Mouse (Mus musculus): Measurements from ENCODE around the gene Clec2l. TPM values are rescaled to one million over a fixed set of nuclear protein-coding genes. Genes with fewer than 3 reads are reported as not detected.

Gene Clec2l
- polyA plus RNA-seq, 1 experiment from 2014 or later: 1.0 TPM

GRCm38 (mm10) chr6:38676723-38677122 lies 13.9 kb downstream of the Clec2l start:
- ATAC-seq (ENCODE audit: insufficient number of reproducible peaks, low FRiP score, low TSS enrichment, low read depth) (no peak), DNase-seq (ENCODE audit: low spot score) (no peak)
- no peaks in the 10 kb centered on the region for H3K9me3 ChIP-seq (ENCODE audit: control insufficient read depth, low read length)
- no peak overlapping the region for H3K4me3 ChIP-seq (ENCODE audit: low read depth, low read length)
- no peaks in the 10 kb centered on the region for H3K27me3 ChIP-seq (ENCODE audit: control insufficient read depth, insufficient read depth, low read length)
- no peaks in the 10 kb centered on the region for H3K4me1 ChIP-seq (ENCODE audit: control insufficient read depth, insufficient read depth, low read length)
- H3K4me2 ChIP-seq (ENCODE audit: low read depth, severe bottlenecking): no peak overlapping the region
- 81% methylated on average over 14 of the region's 14 CpGs for WGBS
- H3K27ac ChIP-seq (replicated peaks; ENCODE audit: low read depth, low read length): no peak overlapping the region
- no peak overlapping the region for H3K9ac ChIP-seq (ENCODE audit: low read length)
- H3K36me3 ChIP-seq (ENCODE audit: control insufficient read depth, insufficient read depth, low read length): no peaks in the 10 kb centered on the region

GRCm38 (mm10) chr6:38677629-38678028 lies 14.8 kb downstream of the Clec2l start:
- H3K4me3 ChIP-seq (ENCODE audit: low read depth, low read length): no peak overlapping the region
- no peaks in the 10 kb centered on the region for H3K4me1 ChIP-seq (ENCODE audit: control insufficient read depth, insufficient read depth, low read length)
- H3K4me2 ChIP-seq (ENCODE audit: low read depth, severe bottlenecking): no peak overlapping the region
- H3K9ac ChIP-seq (ENCODE audit: low read length): no peak overlapping the region
- H3K9me3 ChIP-seq (ENCODE audit: control insufficient read depth, low read length): no peaks in the 10 kb centered on the region
- no peak for DNase-seq (ENCODE audit: low spot score)
- no peak overlapping the region for H3K27ac ChIP-seq (replicated peaks; ENCODE audit: low read depth, low read length)
- H3K36me3 ChIP-seq (ENCODE audit: control insufficient read depth, insufficient read depth, low read length): no peaks in the 10 kb centered on the region
- no peaks in the 10 kb centered on the region for H3K27me3 ChIP-seq (ENCODE audit: control insufficient read depth, insufficient read depth, low read length)
- 73% methylated on average over 9 of the region's 9 CpGs for WGBS
- ATAC-seq (ENCODE audit: insufficient number of reproducible peaks, low FRiP score, low TSS enrichment, low read depth): no peak

GRCm38 (mm10) chr6:38682532-38682931 lies 19.7 kb downstream of the Clec2l start:
- H3K4me2 ChIP-seq (ENCODE audit: low read depth, severe bottlenecking): no peak overlapping the region
- no peaks in the 10 kb centered on the region for H3K36me3 ChIP-seq (ENCODE audit: control insufficient read depth, insufficient read depth, low read length)
- no peak overlapping the region for H3K27ac ChIP-seq (replicated peaks; ENCODE audit: low read depth, low read length)
- no peak for DNase-seq (ENCODE audit: low spot score)
- H3K4me1 ChIP-seq (ENCODE audit: control insufficient read depth, insufficient read depth, low read length): no peaks in the 10 kb centered on the region
- H3K4me3 ChIP-seq (ENCODE audit: low read depth, low read length): no peak overlapping the region
- no peak overlapping the region for H3K9ac ChIP-seq (ENCODE audit: low read length)
- H3K9me3 ChIP-seq (ENCODE audit: control insufficient read depth, low read length): no peaks in the 10 kb centered on the region
- no peak for ATAC-seq (ENCODE audit: insufficient number of reproducible peaks, low FRiP score, low TSS enrichment, low read depth)
- H3K27me3 ChIP-seq (ENCODE audit: control insufficient read depth, insufficient read depth, low read length): no peaks in the 10 kb centered on the region
- 74% methylated on average over 2 of the region's 2 CpGs for WGBS

GRCm38 (mm10) chr6:38687216-38687615 lies 24.3 kb downstream of the Clec2l start:
- DNase-seq (ENCODE audit: low spot score): peak; percentile 44

GRCm38 (mm10) chr6:38688841-38689240 lies 26.0 kb downstream of the Clec2l start:
- Histone ChIP-seq H3K4me1 (ENCODE audit: control insufficient read depth, insufficient read depth, low read length) (no peaks in the 10 kb centered on the region), H3K4me3 (ENCODE audit: low read depth, low read length) (no peak overlapping the region), H3K27ac (replicated peaks; ENCODE audit: low read depth, low read length) (no peak overlapping the region), H3K9ac (ENCODE audit: low read length) (no peak overlapping the region), H3K36me3 (ENCODE audit: control insufficient read depth, insufficient read depth, low read length) (peaks cover 2% of the 10 kb centered on the region; the same call in 1 of the 2 replicates), H3K27me3 (ENCODE audit: control insufficient read depth, insufficient read depth, low read length) (no peaks in the 10 kb centered on the region), H3K4me2 (ENCODE audit: low read depth, severe bottlenecking) (no peak overlapping the region), H3K9me3 (ENCODE audit: control insufficient read depth, low read length) (no peaks in the 10 kb centered on the region)
- WGBS: 92% methylated on average over 10 of the region's 10 CpGs
- no peak for ATAC-seq (ENCODE audit: insufficient number of reproducible peaks, low FRiP score, low TSS enrichment, low read depth)
- DNase-seq (ENCODE audit: low spot score): no peak

More at GRCm38 (mm10) chr6:38687216-38687615, 24.3 kb downstream of the Clec2l start:
- Histone ChIP-seq H3K9ac (ENCODE audit: low read length) (no peak overlapping the region), H3K9me3 (ENCODE audit: control insufficient read depth, low read length) (no peaks in the 10 kb centered on the region), H3K27ac (replicated peaks; ENCODE audit: low read depth, low read length) (no peak overlapping the region), H3K4me3 (ENCODE audit: low read depth, low read length) (no peak overlapping the region), H3K27me3 (ENCODE audit: control insufficient read depth, insufficient read depth, low read length) (no peaks in the 10 kb centered on the region), H3K4me2 (ENCODE audit: low read depth, severe bottlenecking) (no peak overlapping the region), H3K36me3 (ENCODE audit: control insufficient read depth, insufficient read depth, low read length) (0 out of 2 replicates have a peak, but pooled peaks cover 2% of the 10 kb centered on the region), H3K4me1 (ENCODE audit: control insufficient read depth, insufficient read depth, low read length) (no peaks in the 10 kb centered on the region)
- ATAC-seq (ENCODE audit: insufficient number of reproducible peaks, low FRiP score, low TSS enrichment, low read depth): no peak
- WGBS: 62% methylated on average over 11 of the region's 11 CpGs

GRCm38 (mm10) chr6:38690615-38691014 lies 27.7 kb downstream of the Clec2l start:
- H3K4me2 ChIP-seq (ENCODE audit: low read depth, severe bottlenecking): no peak overlapping the region
- no peaks in the 10 kb centered on the region for H3K27me3 ChIP-seq (ENCODE audit: control insufficient read depth, insufficient read depth, low read length)
- no peak overlapping the region for H3K4me3 ChIP-seq (ENCODE audit: low read depth, low read length)
- H3K9ac ChIP-seq (ENCODE audit: low read length): no peak overlapping the region
- WGBS: 95% methylated on average over 4 of the region's 4 CpGs
- DNase-seq (ENCODE audit: low spot score) (no peak), ATAC-seq (ENCODE audit: insufficient number of reproducible peaks, low FRiP score, low TSS enrichment, low read depth) (no peak)
- no peak overlapping the region for H3K27ac ChIP-seq (replicated peaks; ENCODE audit: low read depth, low read length)
- H3K4me1 ChIP-seq (ENCODE audit: control insufficient read depth, insufficient read depth, low read length): no peaks in the 10 kb centered on the region
- H3K36me3 ChIP-seq (ENCODE audit: control insufficient read depth, insufficient read depth, low read length): peaks cover 7% of the 10 kb centered on the region
- no peaks in the 10 kb centered on the region for H3K9me3 ChIP-seq (ENCODE audit: control insufficient read depth, low read length)

GRCm38 (mm10) chr6:38691052-38691451 lies 28.2 kb downstream of the Clec2l start:
- Histone ChIP-seq H3K4me3 (ENCODE audit: low read depth, low read length) (no peak overlapping the region), H3K4me2 (ENCODE audit: low read depth, severe bottlenecking) (no peak overlapping the region), H3K9ac (ENCODE audit: low read length) (no peak overlapping the region), H3K27me3 (ENCODE audit: control insufficient read depth, insufficient read depth, low read length) (no peaks in the 10 kb centered on the region), H3K27ac (replicated peaks; ENCODE audit: low read depth, low read length) (no peak overlapping the region), H3K9me3 (ENCODE audit: control insufficient read depth, low read length) (no peaks in the 10 kb centered on the region), H3K4me1 (ENCODE audit: control insufficient read depth, insufficient read depth, low read length) (no peaks in the 10 kb centered on the region), H3K36me3 (ENCODE audit: control insufficient read depth, insufficient read depth, low read length) (peaks cover 7% of the 10 kb centered on the region)
- ATAC-seq (ENCODE audit: insufficient number of reproducible peaks, low FRiP score, low TSS enrichment, low read depth): no peak
- no peak for DNase-seq (ENCODE audit: low spot score)
- 98% methylated on average over 5 of the region's 5 CpGs for WGBS

GRCm38 (mm10) chr6:38692556-38692955 lies 29.7 kb downstream of the Clec2l start:
- peaks cover 11% of the 10 kb centered on the region for H3K36me3 ChIP-seq (ENCODE audit: control insufficient read depth, insufficient read depth, low read length)

GRCm38 (mm10) chr6:38695380-38696054 lies 32.6 kb downstream of the Clec2l start:
- no peaks in the 10 kb centered on the region for H3K27me3 ChIP-seq (ENCODE audit: control insufficient read depth, insufficient read depth, low read length)
- no peaks in the 10 kb centered on the region for H3K4me1 ChIP-seq (ENCODE audit: control insufficient read depth, insufficient read depth, low read length)
- H3K4me2 ChIP-seq (ENCODE audit: low read depth, severe bottlenecking): no peak overlapping the region
- peaks cover 23% of the 10 kb centered on the region for H3K36me3 ChIP-seq (ENCODE audit: control insufficient read depth, insufficient read depth, low read length)
- ATAC-seq (ENCODE audit: insufficient number of reproducible peaks, low FRiP score, low TSS enrichment, low read depth): peak; percentile 71
- 33% methylated on average over 9 of the region's 9 CpGs for WGBS
- H3K27ac ChIP-seq (replicated peaks; ENCODE audit: low read depth, low read length): no peak overlapping the region
- no peaks in the 10 kb centered on the region for H3K9me3 ChIP-seq (ENCODE audit: control insufficient read depth, low read length)
- no peak overlapping the region for H3K9ac ChIP-seq (ENCODE audit: low read length)
- no peak overlapping the region for H3K4me3 ChIP-seq (ENCODE audit: low read depth, low read length)
- peak; percentile 91 for DNase-seq (ENCODE audit: low spot score)

More at GRCm38 (mm10) chr6:38692556-38692955, 29.7 kb downstream of the Clec2l start:
- DNase-seq (ENCODE audit: low spot score) (no peak), ATAC-seq (ENCODE audit: insufficient number of reproducible peaks, low FRiP score, low TSS enrichment, low read depth) (no peak)
- WGBS: 97% methylated on average over 6 of the region's 6 CpGs
- Histone ChIP-seq H3K4me3 (ENCODE audit: low read depth, low read length) (no peak overlapping the region), H3K27ac (replicated peaks; ENCODE audit: low read depth, low read length) (no peak overlapping the region), H3K4me1 (ENCODE audit: control insufficient read depth, insufficient read depth, low read length) (no peaks in the 10 kb centered on the region), H3K4me2 (ENCODE audit: low read depth, severe bottlenecking) (no peak overlapping the region), H3K9me3 (ENCODE audit: control insufficient read depth, low read length) (no peaks in the 10 kb centered on the region), H3K27me3 (ENCODE audit: control insufficient read depth, insufficient read depth, low read length) (no peaks in the 10 kb centered on the region), H3K9ac (ENCODE audit: low read length) (no peak overlapping the region)

Data from limb, embryonic 11.5 days (tissue).